Mouse (Mus musculus): Measurements from ENCODE around the gene Pola2. TPM values are rescaled to one million over a fixed set of nuclear protein-coding genes. Genes with fewer than 3 reads are reported as not detected.

The Pola2 gene
- polyA plus RNA-seq, 1 experiment from 2014 or later: 31.9 TPM

GRCm38 (mm10) chr19:5990921-5991320 lies 26.9 kb upstream of the Pola2 start:
- Histone ChIP-seq H3K36me3 (ENCODE audit: control insufficient read depth, insufficient read depth) (no peaks in the 10 kb centered on the region), H3K9me3 (ENCODE audit: control insufficient read depth, low read length) (no peaks in the 10 kb centered on the region), H3K27me3 (replicated peaks; ENCODE audit: control insufficient read depth, insufficient read depth, low read length) (no peaks in the 10 kb centered on the region), H3K4me2 (ENCODE audit: low read length) (no peak overlapping the region), H3K4me1 (replicated peaks; ENCODE audit: control insufficient read depth, insufficient read depth, low read length) (peaks cover 8% of the 10 kb centered on the region), H3K27ac (ENCODE audit: low read length) (no peak overlapping the region), H3K4me3 (replicated peaks; ENCODE audit: low read length) (no peak overlapping the region), H3K9ac (replicated peaks; ENCODE audit: low read depth, low read length) (no peak overlapping the region)
- WGBS: 31% methylated on average over 1 of the region's 1 CpGs
- no peak for ATAC-seq

GRCm38 (mm10) chr19:5990033-5990432 lies 26.0 kb upstream of the Pola2 start:
- Histone ChIP-seq H3K4me2 (ENCODE audit: low read length) (no peak overlapping the region), H3K4me3 (replicated peaks; ENCODE audit: low read length) (no peak overlapping the region), H3K9me3 (ENCODE audit: control insufficient read depth, low read length) (no peaks in the 10 kb centered on the region), H3K27ac (ENCODE audit: low read length) (no peak overlapping the region), H3K9ac (replicated peaks; ENCODE audit: low read depth, low read length) (no peak overlapping the region), H3K27me3 (replicated peaks; ENCODE audit: control insufficient read depth, insufficient read depth, low read length) (no peaks in the 10 kb centered on the region), H3K36me3 (ENCODE audit: control insufficient read depth, insufficient read depth) (no peaks in the 10 kb centered on the region), H3K4me1 (replicated peaks; ENCODE audit: control insufficient read depth, insufficient read depth, low read length) (peaks cover 8% of the 10 kb centered on the region)
- 92% methylated on average over 12 of the region's 12 CpGs for WGBS
- ATAC-seq: no peak

- Histone ChIP-seq H3K4me1 (replicated peaks; ENCODE audit: control insufficient read depth, insufficient read depth, low read length) (peaks cover 8% of the 10 kb centered on the region), H3K27me3 (replicated peaks; ENCODE audit: control insufficient read depth, insufficient read depth, low read length) (no peaks in the 10 kb centered on the region), H3K36me3 (ENCODE audit: control insufficient read depth, insufficient read depth) (no peaks in the 10 kb centered on the region), H3K9me3 (ENCODE audit: control insufficient read depth, low read length) (no peaks in the 10 kb centered on the region), H3K4me2 (ENCODE audit: low read length) (no peak overlapping the region), H3K9ac (replicated peaks; ENCODE audit: low read depth, low read length) (no peak overlapping the region), H3K4me3 (replicated peaks; ENCODE audit: low read length) (no peak overlapping the region), H3K27ac (ENCODE audit: low read length) (no peak overlapping the region)
- 64% methylated on average over 6 of the region's 6 CpGs for WGBS
- no peak for ATAC-seq
These were observed 25.6 kb upstream of the Pola2 start for GRCm38 (mm10) chr19:5989585-5989984.

- ATAC-seq: peak; percentile 82
- H3K4me2 ChIP-seq (ENCODE audit: low read length): peak overlapping the region; percentile 15
- H3K36me3 ChIP-seq (ENCODE audit: control insufficient read depth, insufficient read depth): no peaks in the 10 kb centered on the region
- no peak overlapping the region for H3K4me3 ChIP-seq (replicated peaks; ENCODE audit: low read length)
- 9% methylated on average over 13 of the region's 13 CpGs for WGBS
- H3K27me3 ChIP-seq (replicated peaks; ENCODE audit: control insufficient read depth, insufficient read depth, low read length): no peaks in the 10 kb centered on the region
- H3K27ac ChIP-seq (ENCODE audit: low read length): no peak overlapping the region
- peaks cover 8% of the 10 kb centered on the region for H3K4me1 ChIP-seq (replicated peaks; ENCODE audit: control insufficient read depth, insufficient read depth, low read length)
- no peaks in the 10 kb centered on the region for H3K9me3 ChIP-seq (ENCODE audit: control insufficient read depth, low read length)
- H3K9ac ChIP-seq (replicated peaks; ENCODE audit: low read depth, low read length): peak overlapping the region; percentile 48
These were observed 24.9 kb upstream of the Pola2 start for GRCm38 (mm10) chr19:5988815-5989452.

- Histone ChIP-seq H3K9me3 (ENCODE audit: control insufficient read depth, low read length) (no peaks in the 10 kb centered on the region), H3K4me1 (replicated peaks; ENCODE audit: control insufficient read depth, insufficient read depth, low read length) (peaks cover 8% of the 10 kb centered on the region), H3K9ac (replicated peaks; ENCODE audit: low read depth, low read length) (no peak overlapping the region; the same call in 1 of the 2 replicates), H3K36me3 (ENCODE audit: control insufficient read depth, insufficient read depth) (no peaks in the 10 kb centered on the region), H3K4me2 (ENCODE audit: low read length) (no peak overlapping the region), H3K27ac (ENCODE audit: low read length) (no peak overlapping the region), H3K27me3 (replicated peaks; ENCODE audit: control insufficient read depth, insufficient read depth, low read length) (no peaks in the 10 kb centered on the region), H3K4me3 (replicated peaks; ENCODE audit: low read length) (no peak overlapping the region)
- 68% methylated on average over 5 of the region's 5 CpGs for WGBS
- no peak for ATAC-seq
These were observed 24.2 kb upstream of the Pola2 start for GRCm38 (mm10) chr19:5988027-5988814.

GRCm38 (mm10) chr19:5986043-5986442 lies 22.0 kb upstream of the Pola2 start, which contains the start of gene Slc22a20:
TSS of gene Slc22a20 (minus strand) at chr19:5986143.
- Histone ChIP-seq H3K4me3 (replicated peaks; ENCODE audit: low read length) (no peak within 1 kb of the TSS), H3K9me3 (ENCODE audit: control insufficient read depth, low read length) (no peaks in the 10 kb centered on the region), H3K4me1 (replicated peaks; ENCODE audit: control insufficient read depth, insufficient read depth, low read length) (peaks cover 8% of the 10 kb centered on the region), H3K9ac (replicated peaks; ENCODE audit: low read depth, low read length) (no peak within 1 kb of the TSS), H3K36me3 (ENCODE audit: control insufficient read depth, insufficient read depth) (no peaks in the 10 kb centered on the region), H3K27ac (ENCODE audit: low read length) (no peak within 1 kb of the TSS), H3K4me2 (ENCODE audit: low read length) (no peak within 1 kb of the TSS), H3K27me3 (replicated peaks; ENCODE audit: control insufficient read depth, insufficient read depth, low read length) (no peaks in the 10 kb centered on the region)
- ATAC-seq: no peak
- WGBS: 55% methylated on average over 4 of the region's 4 CpGs

- Histone ChIP-seq H3K9ac (replicated peaks; ENCODE audit: low read depth, low read length) (no peak overlapping the region), H3K4me1 (replicated peaks; ENCODE audit: control insufficient read depth, insufficient read depth, low read length) (peaks cover 2% of the 10 kb centered on the region; the same call in 1 of the 2 replicates), H3K4me3 (replicated peaks; ENCODE audit: low read length) (no peak overlapping the region), H3K27me3 (replicated peaks; ENCODE audit: control insufficient read depth, insufficient read depth, low read length) (no peaks in the 10 kb centered on the region), H3K27ac (ENCODE audit: low read length) (no peak overlapping the region), H3K4me2 (ENCODE audit: low read length) (no peak overlapping the region), H3K9me3 (ENCODE audit: control insufficient read depth, low read length) (no peaks in the 10 kb centered on the region), H3K36me3 (ENCODE audit: control insufficient read depth, insufficient read depth) (no peaks in the 10 kb centered on the region)
- ATAC-seq: no peak
- WGBS: 89% methylated on average over 9 of the region's 9 CpGs
These were observed 16.5 kb upstream of the Pola2 start for GRCm38 (mm10) chr19:5980477-5980876.

- H3K4me1 ChIP-seq (replicated peaks; ENCODE audit: control insufficient read depth, insufficient read depth, low read length): peaks cover 2% of the 10 kb centered on the region; the same call in 1 of the 2 replicates
- WGBS: 60% methylated on average over 3 of the region's 3 CpGs
- H3K27ac ChIP-seq (ENCODE audit: low read length): no peak overlapping the region
- no peaks in the 10 kb centered on the region for H3K36me3 ChIP-seq (ENCODE audit: control insufficient read depth, insufficient read depth)
- no peak for ATAC-seq
- H3K9ac ChIP-seq (replicated peaks; ENCODE audit: low read depth, low read length): no peak overlapping the region
- H3K27me3 ChIP-seq (replicated peaks; ENCODE audit: control insufficient read depth, insufficient read depth, low read length): no peaks in the 10 kb centered on the region
- H3K4me2 ChIP-seq (ENCODE audit: low read length): no peak overlapping the region
- H3K4me3 ChIP-seq (replicated peaks; ENCODE audit: low read length): no peak overlapping the region
- no peaks in the 10 kb centered on the region for H3K9me3 ChIP-seq (ENCODE audit: control insufficient read depth, low read length)
These were observed 13.7 kb upstream of the Pola2 start for GRCm38 (mm10) chr19:5977717-5978116.

- Histone ChIP-seq H3K27me3 (replicated peaks; ENCODE audit: control insufficient read depth, insufficient read depth, low read length) (no peaks in the 10 kb centered on the region), H3K9ac (replicated peaks; ENCODE audit: low read depth, low read length) (no peak overlapping the region), H3K36me3 (ENCODE audit: control insufficient read depth, insufficient read depth) (no peaks in the 10 kb centered on the region), H3K27ac (ENCODE audit: low read length) (no peak overlapping the region), H3K4me2 (ENCODE audit: low read length) (no peak overlapping the region), H3K4me1 (replicated peaks; ENCODE audit: control insufficient read depth, insufficient read depth, low read length) (peaks cover 2% of the 10 kb centered on the region; the same call in 1 of the 2 replicates), H3K9me3 (ENCODE audit: control insufficient read depth, low read length) (no peaks in the 10 kb centered on the region), H3K4me3 (replicated peaks; ENCODE audit: low read length) (no peak overlapping the region)
- ATAC-seq: peak; percentile 97
- WGBS: 41% methylated on average over 4 of the region's 4 CpGs
These were observed 11.7 kb upstream of the Pola2 start for GRCm38 (mm10) chr19:5975676-5976075.
